Mouse (Mus musculus) right cerebral cortex, postnatal 4 days (tissue): ENCODE results near the gene Nav2.

Source experiments
- DNase-seq: peaks from one replicate; pipeline ENCODE4 v3.0.0-alpha.2; 2022

Gene Nav2

DNA sequence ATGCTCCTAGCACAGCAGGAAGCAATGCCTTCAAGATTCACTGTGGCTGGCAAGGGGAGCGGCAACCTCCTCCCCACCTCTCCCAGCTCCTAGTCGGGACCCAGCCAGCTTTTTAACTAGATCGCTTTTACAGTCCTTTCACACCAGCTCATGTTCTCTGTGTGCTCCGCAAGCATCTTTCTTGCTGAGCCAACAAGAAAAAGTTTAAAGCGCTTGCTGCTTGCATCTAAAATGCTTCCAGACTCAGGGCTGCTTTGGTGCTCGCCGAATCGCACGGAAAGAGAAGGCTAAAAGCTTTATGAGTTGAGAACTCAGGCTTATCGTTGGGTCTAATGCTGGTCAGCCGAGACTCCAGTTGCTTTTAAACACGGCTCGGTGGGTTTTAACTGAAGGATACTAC lies 510.3 kb downstream of the Nav2 start:
- DNase-seq: no peak

DNA sequence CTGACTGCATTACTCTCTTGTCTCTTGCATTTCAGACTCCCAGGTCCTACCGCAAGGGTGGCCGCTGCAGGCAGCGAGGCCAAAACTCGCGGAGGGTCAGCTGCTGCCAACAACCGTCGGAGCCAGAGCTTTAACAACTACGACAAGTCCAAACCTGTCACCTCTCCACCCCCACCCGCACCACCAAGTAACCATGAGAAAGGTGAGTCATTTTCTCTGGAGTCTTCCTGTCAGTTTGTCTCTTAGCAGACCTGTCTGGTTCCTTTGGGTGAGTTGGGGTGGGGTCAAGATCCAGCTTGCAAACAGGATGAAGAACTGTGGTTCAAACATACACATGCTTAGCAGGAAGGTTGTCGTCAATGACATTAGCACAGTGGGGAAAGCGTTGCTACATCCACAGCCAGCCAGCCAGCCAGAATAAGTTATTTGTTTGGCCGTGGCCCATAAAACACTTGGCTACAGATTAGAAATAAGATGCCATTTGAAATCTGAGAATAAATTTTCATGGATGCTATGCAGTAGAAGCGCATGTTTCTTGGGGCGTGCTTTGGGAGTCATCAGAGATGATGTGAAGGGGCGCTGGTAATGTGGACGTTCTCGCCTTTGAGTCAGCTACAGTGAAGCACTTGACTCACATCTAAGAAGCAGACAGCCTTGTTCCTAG lies 511.8 kb downstream of the Nav2 start:
- no peak for DNase-seq

DNA sequence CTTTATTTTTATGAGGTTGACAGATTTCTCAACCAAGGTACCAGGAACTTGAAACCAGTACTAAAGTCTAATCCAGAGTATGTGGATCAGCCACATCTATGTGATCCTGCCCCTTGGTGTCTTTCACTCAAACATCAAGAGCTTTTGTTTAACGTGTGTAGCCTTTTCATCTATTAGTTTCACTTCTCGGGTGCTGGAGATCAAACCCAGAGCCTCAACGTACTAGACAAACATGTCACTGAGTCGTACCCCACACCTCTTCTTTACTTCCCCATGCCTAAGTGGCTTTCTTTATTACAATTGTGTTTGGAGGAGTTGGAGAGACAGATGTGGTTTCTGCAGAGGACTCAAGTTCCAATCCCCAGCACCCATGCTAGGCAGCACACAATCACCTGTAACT lies 512.7 kb downstream of the Nav2 start:
- no peak for DNase-seq

DNA sequence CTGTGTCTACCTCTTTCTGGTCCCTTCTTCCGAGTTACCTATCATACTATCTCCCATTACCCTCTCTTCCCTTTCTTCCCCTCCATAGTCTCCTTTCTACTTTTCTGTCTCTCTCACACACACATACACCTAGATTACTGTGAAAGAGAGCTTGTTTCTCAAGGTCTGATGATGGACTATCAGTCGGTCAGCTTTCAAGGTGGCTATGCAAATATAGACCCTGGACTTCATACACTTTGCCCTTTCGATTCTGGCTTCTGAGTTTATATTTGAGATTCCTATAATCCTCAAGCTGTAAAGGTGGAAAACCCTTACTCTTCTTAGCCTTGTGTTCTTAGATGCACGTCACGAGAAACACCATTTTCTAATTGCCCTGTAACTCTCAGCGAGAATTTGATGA lies 515.4 kb downstream of the Nav2 start:
- no peak for DNase-seq

DNA sequence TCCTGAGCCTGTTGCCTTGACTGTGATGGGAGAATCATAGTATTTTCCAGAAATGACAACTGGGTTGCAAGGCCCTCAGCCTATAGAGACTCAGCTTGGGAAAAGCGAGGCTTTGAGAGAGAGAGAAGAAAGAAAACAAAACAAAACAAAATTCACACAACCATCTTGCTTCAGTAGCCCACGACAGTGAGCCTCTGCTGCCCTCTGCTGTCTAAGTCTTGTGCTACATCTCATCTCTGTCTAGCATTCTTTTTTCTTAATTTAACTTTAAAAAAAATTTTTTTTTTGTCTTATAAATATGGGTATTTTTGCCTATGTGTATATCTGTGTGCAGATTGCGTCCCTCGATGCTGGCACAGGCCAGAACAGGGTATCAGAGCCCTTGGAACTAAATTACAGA lies 517.5 kb downstream of the Nav2 start:
- peak; percentile 77 for DNase-seq

DNA sequence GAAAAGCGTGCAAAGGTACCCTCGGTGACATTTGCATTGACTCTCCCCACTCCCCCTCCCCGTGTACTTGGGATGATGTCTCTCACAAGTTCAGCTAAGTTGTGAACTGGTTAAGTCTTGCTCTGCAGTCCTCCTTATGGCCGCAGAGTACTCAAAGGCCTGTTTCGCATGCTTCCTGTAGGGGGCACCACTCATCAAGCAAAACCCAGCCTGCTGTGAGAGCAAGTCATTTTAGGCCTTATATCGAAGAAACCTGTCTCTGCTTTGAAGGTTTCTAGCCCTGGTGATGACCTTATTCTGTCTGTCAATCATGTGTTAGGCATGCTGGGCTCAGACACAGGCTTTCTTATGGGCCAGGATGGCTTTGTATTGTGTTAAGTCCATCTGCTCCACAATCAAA lies 519.3 kb downstream of the Nav2 start:
- no peak for DNase-seq

DNA sequence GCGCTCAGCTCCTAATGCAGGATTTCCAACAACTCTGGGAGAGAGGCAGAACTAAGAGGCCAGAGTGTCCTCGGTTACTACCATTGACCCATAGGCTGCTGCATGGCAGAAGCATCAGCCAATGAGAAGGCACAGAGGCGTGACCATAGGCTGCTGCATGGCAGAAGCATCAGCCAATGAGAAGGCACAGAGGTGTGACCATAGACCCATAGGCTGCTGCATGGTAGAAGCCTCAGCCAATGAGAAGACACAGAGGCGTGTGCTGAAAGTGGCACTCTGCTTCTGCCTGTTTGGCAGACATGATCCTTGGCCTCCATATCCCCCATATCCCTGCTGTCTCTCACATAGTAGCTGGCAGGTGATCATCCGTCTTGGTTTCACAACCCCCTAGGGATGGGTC lies 520.4 kb downstream of the Nav2 start:
- no peak for DNase-seq

DNA sequence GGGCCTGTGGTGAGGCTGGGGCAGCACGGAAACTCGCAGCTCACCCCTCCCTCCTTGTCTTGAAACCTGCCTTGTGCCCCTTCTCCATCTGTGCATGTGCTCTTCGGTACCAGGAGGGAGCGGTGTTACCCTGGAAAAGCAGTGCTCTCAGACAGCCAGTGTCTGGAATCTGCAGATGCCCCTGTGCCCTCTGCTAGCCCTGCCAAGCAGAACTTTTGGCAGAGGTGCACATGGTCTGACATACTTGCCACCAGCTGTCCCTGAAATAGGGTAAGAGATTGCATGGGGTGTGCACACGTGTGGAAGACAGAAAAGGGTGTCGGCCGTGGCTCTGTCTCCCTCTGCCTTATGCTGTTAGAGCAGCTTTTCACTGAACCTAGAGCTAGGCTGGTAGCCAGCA lies 522.3 kb downstream of the Nav2 start:
- DNase-seq: no peak

DNA sequence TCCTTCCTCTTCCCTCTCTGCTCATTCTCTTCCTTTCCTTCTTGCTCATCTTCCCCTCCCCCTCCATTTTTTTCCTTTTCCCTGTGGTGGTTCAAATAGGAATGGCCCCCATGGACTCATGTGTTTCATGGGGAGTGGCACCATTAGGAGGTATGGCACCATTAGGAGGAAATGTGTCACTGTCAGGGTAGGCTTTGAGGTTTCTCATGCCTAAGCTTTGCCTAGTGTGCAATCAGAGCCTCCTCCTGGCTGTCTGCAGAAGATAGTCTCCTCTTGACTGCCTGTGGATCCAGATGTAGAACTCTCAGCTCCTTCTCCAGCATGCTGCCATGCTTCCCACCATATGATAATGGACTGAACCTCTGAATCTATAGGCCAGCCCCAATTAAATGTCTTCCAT lies 525.4 kb downstream of the Nav2 start:
- DNase-seq: no peak

DNA sequence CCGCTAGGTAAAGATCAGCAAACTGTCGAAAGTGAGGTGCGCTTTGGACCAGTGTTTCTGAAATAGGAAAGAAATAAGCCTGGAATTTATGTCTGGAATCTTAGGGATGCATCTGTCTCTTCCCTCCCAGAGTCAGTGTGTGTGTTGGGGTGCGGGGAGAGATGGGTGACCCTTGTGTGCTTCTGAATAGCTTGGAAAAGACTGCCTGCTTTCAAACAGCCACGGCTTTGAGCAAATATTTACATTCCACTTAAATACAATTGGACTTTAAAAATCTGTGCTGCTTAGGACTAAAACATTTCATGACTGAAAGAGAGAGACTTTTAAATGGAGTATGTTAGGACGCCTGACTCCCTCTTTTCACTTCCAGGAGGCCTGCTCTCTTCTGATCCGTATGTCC lies 528.0 kb downstream of the Nav2 start:
- no peak for DNase-seq

DNA sequence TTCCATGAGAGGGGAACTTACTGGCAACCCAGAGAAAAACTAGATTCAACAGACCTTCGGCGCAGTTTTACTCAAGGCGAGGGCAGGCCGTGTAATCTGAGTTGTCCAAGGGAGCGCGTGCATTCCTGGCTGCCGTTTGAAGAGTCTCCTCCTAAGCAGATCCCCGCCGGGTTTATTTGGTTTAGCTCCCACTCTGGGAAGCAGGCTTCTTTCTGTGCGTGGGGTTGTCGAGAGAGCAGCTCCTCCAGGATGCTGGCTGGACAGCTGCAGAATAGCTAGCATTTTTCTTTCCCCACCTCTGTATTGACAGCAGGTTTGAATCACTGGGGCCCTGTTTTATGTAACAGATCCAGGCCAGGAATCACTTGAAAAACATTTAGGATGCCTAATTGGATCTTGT lies 529.4 kb downstream of the Nav2 start:
- DNase-seq: no peak

DNA sequence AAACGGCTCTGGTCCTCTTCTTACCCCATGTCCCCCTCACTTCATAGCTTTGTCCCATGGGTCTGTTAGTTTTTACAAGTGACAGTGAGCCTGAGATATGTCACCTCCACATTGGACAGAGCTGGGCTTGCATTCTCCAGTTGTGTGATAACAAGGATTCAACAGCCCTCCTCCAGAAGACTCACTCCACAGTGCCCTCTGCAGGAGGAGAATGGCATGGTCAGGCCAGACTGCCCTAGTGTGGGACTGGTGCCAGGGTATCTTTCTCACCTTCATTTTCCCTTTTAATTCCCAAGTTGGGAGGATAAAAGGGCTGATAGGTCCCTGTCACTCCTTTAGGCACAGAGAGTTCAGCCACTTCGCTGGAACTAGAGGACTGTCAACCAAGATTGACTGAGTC lies 530.6 kb downstream of the Nav2 start:
- no peak for DNase-seq

DNA sequence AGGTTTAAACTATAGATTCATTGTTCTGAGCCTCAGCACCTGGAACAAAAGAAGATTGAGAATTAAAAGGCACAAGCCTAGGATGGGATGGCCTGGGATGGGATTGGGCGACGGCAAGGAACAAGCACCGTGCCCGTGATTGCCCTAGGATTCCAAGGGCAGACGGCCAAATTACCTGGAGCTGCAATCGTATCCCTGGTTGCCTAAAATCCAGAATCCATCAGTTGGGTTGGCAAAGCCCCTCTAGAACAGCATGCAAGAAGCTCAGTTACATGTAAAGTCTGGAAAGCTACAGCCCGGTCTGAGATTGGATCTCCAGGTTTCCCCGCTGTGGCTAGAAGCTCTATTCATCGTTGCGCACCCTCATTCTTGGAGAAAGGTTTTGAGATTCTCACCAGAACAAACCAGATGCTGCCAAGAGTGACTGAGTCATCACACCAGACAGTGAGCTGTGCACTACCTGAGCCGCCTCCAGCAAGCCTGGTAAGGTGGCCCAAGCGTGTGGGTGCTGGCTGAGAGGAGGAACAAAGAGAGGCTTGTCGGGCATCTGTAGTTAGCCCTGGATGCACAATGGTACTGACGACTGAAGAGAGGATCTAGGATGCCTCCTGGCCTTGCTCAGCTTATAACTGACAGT lies 531.9 kb downstream of the Nav2 start:
- no peak for DNase-seq

DNA sequence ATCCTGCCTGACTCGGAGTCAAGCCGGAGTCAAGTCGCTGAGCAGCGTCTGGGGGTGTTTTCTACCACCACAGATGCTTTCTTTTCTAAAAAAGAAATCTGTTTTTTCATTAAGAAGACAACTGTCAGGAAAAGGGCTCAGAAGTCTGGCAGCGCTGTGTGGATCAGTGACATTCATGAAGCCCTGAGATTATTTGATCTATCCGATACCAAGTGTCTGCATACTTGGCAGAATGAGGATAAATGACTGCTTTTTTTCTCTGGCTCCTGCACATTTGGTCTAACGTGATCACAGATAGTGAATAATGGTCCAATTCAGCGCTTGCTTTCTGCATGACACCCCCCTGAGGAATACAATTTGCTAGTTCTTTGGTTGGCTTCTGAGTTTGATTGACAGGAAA lies 533.7 kb downstream of the Nav2 start:
- no peak for DNase-seq

DNA sequence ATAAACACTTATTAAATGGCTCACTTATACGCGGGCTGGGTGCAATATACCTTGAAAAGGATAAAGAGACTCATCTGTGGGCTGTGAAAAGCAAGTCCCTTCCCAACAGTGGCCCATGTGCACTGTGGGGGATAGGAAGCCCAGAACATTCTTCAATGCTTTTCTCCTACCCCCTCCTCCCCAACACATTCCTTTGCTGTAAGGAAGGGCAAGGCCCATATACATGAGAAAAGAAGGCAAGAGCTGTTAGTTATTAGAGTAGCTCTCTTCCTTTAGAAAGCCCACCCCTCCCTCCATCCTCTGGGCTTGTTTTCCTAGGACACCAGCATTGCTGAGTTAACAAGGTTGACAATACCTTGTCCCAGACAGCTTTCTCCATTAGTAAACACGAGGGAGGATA lies 540.1 kb downstream of the Nav2 start:
- DNase-seq: no peak

DNA sequence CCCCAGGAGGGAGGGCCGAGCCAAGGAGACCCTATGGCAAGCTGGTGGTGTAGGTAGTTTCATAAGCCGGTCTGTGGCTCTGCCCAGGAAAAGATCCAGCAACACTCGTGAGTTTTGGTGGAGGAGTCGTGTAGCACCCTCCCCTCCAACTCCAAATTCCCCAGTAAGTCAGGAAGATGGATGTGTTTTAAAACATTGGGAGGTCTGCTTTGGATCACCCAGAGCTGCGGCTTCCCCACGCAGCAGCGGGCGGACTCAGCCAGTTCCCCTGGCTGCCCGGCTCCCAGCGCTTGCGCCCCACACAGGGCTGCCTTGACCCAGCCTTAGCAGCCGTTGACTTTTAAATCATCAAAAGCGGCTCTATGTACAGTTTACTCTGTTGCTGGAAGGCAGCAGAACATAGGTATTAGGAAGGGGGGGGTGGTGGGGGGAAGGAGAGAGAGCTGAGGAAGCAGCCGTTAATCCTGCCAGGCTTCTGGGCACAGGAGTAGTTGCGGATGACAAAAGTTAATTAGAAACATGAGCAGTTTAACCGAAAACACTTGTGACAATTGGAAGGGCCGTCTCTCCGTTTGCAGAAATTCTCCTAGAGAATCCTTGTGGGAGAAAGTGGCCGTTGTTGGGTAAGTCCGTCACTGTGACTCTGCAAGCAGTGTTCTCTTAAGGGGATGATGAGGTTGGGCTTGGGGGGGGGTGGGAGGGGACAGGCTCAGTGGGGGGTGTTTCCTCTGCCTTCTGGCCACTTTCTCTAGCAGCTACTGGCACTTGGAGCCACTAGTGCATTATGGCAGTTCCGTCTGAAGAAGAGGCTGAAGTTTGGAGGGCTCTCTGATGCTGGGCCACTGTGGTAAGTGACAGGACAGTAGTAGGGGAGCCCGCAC lies 542.0 kb downstream of the Nav2 start:
- no peak for DNase-seq

DNA sequence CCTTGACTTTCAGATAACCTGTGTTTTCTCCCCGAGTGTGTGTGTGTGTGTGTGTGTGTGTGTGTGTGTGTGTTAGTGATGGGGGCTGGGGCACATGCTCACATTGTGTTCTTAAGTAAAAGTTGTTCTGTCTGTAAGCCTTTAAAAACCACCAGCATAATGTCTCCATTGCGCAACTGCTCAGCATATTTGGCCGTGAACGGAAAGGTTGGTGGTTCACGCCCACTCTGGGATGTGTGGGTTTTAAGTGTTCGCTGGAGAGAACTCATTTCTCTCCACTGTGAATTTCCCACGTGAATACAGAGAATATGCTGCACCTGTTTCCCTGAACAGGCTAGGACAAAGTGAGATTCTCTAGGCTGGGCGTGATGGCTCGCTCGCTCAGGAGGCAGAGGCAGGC lies 542.7 kb downstream of the Nav2 start:
- DNase-seq: no peak

DNA sequence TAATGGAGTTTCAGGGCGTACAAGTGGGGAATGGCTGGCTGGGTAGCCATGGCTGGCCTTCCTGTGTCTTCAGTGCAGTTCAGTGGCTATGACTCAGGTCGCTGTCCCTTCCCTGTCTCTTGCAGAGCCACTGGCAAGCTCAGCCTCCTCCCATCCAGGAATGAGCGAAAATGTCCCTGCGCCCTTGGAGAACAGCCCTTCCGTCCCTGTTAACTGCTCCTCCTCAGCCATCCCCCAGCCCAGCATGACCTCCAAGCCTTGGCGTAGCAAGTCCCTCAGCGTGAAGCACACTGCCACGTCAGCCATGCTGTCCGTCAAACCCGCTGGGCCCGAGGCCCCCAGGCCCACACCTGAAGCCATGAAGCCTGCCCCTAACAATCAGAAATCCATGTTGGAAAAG lies 543.8 kb downstream of the Nav2 start:
- DNase-seq: no peak

DNA sequence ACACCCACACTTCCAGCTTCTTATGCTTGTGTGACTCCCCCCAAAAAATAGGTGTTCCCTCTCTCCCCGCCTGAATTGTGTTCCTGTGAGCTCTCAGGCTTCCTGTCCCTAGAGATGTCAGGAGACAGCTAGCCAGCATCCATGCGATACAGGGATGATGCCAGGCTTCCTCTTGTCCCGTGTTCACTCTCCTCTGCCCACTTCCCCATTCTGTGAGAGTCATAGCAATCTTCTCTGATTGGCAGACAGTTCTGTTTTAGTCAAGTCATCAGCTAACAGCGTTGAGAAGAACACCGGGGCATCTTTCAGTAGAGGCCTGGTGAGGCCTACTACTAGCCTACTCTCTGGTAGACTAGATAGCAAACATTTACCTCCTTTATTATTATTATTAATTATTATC lies 546.1 kb downstream of the Nav2 start:
- DNase-seq: no peak

DNA sequence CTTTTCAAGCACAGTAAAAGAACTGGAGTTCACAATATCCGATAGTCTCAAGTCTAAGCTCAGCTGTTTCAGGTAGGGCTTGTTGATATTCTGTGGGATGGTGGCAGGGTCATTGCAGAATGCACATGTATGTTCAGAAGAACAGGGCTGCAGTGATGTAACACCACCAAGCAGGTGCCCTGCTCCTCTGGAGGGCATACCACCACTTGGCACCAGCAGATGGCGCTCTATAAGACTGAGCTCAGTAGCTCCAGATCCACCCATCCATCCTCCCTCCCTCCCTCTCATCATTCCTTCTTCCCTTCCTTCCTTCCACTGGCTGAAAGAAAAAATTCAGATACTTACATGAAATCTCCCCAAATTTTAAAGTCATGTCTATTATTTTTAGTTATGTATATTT lies 547.6 kb downstream of the Nav2 start:
- DNase-seq: peak; percentile 71

DNA sequence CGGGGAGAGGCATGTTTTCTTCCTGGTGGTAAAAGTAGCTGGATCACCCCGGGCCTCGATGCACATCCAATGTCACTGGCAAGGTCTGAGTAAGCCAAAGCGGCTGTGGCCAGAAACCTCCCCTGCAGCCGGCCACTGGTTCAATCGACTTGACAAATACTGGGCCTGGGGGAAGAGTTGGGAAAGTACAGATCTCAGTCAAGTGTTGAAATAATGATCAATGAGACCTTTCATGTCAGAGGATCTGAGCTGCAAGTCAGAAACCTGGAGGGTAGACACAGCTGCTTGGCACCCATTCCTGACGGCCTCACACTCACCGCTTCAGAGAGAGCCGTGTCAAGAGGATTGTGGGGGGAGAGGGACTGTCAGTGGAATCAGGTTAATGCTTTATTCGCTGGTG lies 548.9 kb downstream of the Nav2 start:
- no peak for DNase-seq

DNA sequence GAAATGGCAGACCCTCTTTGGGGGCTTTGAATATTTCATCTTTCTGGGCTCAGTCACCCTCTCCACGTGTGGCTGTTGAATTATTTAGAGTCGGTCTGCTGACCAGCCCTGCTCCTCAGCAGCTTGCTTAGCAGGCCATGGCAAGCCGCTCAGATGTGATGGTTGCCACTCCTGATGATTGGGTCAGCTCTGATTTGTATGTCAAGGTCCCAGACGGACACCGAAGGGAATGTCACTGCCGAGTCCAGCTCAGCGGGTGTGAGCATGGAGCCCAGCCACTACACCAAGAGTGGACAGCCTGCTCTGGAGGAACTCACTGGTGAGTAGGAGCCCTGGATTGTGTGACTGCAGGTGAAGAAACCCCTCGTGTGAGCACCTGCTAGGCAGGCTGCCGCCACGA lies 549.4 kb downstream of the Nav2 start:
- DNase-seq: no peak

DNA sequence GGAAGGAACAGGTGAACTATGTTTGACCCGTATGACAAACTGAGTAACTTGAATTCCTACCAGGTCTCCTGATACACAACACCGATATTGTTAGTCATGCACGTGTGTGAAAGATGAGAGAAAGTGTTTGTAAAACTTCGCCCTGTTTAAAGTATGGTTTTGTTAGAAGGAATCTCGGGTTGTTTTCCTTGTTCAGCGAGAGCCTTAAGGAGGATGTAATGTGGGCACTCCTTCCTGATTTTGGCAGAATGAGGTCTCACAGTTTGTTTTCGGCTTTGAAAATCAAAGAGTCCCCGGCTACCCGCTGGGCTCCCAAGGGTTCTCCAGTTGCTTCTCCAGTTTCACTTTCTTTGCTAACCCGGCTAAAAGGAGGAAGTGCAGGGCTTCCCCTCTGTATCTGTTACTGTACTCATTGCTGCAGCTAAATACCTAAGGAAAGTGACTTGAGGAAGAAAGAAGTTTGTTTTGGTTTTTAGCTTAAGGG lies 553.9 kb downstream of the Nav2 start:
- DNase-seq: no peak

DNA sequence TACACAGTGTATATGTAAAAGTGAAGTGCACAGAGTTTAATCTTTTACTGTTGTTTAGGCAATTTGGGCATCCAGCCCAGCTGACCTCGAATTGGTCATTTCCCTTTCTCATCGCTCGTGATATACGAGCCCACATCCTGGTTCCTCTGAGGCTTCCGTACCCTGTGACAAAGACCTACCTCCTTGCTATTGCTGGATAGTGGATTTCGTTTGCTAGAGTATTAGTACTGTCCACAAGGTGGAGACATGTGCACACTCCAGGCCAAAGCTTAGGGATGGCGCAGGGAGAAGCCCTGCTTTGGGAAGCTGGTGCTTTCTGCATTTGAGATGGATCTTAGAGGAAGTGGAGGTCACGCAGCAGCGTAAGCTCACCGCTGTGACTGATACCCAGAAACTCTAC lies 559.3 kb downstream of the Nav2 start:
- DNase-seq: no peak
